Mouse (Mus musculus) G1E (cell line): ENCODE data around the gene Abcc2. TPM values are rescaled to one million over a fixed set of nuclear protein-coding genes. Genes with fewer than 3 reads are reported as not detected.

Source experiments
- ATAC-seq: 2 replicates; pipeline ENCODE4 v1.8.0; 2016; ENCODE audit warnings: mild to moderate bottlenecking; ENCODE audit not compliant: insufficient number of reproducible peaks, poor library complexity, low FRiP score, severe bottlenecking; ENCODE audit errors: extremely low read depth
- DNase-seq: peaks from one replicate; pipeline ENCODE4 v3.0.0; 2012; ENCODE audit warnings: low spot score
- H3K27me3 ChIP-seq: 2 replicates; pipeline ENCODE4 v1.6.1; 2012; ENCODE audit warnings: mild to moderate bottlenecking, low read length, inconsistent platforms; ENCODE audit not compliant: insufficient read depth
- H3K36me3 ChIP-seq: replicated peaks from 2 replicates; pipeline ENCODE3; 2012; ENCODE audit warnings: mild to moderate bottlenecking, inconsistent platforms
- H3K4me1 ChIP-seq: 2 replicates; pipeline ENCODE4 v1.6.1; 2012; ENCODE audit warnings: low read depth, low read length, inconsistent platforms, mixed read lengths; ENCODE audit not compliant: insufficient read depth
- H3K4me3 ChIP-seq: 2 replicates; pipeline ENCODE4 v1.5.1; 2012; ENCODE audit warnings: low read depth, mild to moderate bottlenecking, inconsistent platforms, low read length, moderate library complexity, mixed read lengths
- H3K9me3 ChIP-seq: replicated peaks from 2 replicates; pipeline ENCODE4 v1.6.1; 2012; ENCODE audit warnings: inconsistent platforms
- CTCF ChIP-seq: IDR thresholded peaks from 2 replicates; pipeline ENCODE4 v1.5.1; 2012; ENCODE audit warnings: low read depth, low read length, inconsistent platforms, mixed read lengths
- GATA1 ChIP-seq: IDR thresholded peaks from 2 replicates; pipeline ENCODE4 v1.6.1; 2012; ENCODE audit warnings: borderline replicate concordance, low read length, inconsistent platforms, mixed read lengths
- GATA2 ChIP-seq: IDR thresholded peaks from 2 replicates; pipeline ENCODE4 v1.6.1; 2012; ENCODE audit warnings: low read depth, low read length, inconsistent platforms, borderline replicate concordance
- POLR2AphosphoS5 ChIP-seq: IDR thresholded peaks from 2 replicates; pipeline ENCODE4 v1.6.1; 2012; ENCODE audit warnings: low read depth, low read length, inconsistent platforms; ENCODE audit not compliant: insufficient replicate concordance
- TAL1 ChIP-seq: conservative IDR thresholded peaks from 2 replicates; pipeline ENCODE4 v1.6.1; 2012; ENCODE audit warnings: low read depth, low read length, inconsistent platforms, mixed read lengths
- polyA plus RNA-seq: library from polyadenylated mRNA; stranded (reverse); fragments of >175 nt; gene quantifications from 2 replicates; pipeline ENCODE4 v1.2.3, GENCODE M21; 2012
- total RNA-seq, 2 experiments: library from RNA; stranded (forward) in 1 of 2; stranded (reverse) in 1 of 2; fragments of 200-1000 nt in 1 of 2; fragments of >200 nt in 1 of 2; fragmentation: Nextera tagmentation in 1 of 2; gene quantifications; 2 replicates each; pipeline ENCODE4 v1.2.3; 2014 to 2017

Gene Abcc2
- total and polyA plus RNA-seq, 3 experiments, result under 0.01 to 0.05 TPM; not detected in 1

GRCm38 (mm10) chr19:43753226-43753835, 28.7 kb upstream of the Abcc2 start:
- ATAC-seq, result peak; percentile 77
- H3K4me3 ChIP-seq, result peak overlapping the region; percentile 81
- DNase-seq, result peak; percentile 70
- peaks cover 17% of the 10 kb centered on the region for H3K4me1 ChIP-seq
- TF ChIP-seq GATA2 (no peak), TAL1 (no peak), POLR2AphosphoS5 (no peak), GATA1 (no peak), CTCF (peak; percentile 77)
- H3K27me3 ChIP-seq, result no peaks in the 10 kb centered on the region
- peaks cover 35% of the 10 kb centered on the region for H3K36me3 ChIP-seq
- no peaks in the 10 kb centered on the region for H3K9me3 ChIP-seq

GRCm38 (mm10) chr19:43754237-43754636, 27.8 kb upstream of the Abcc2 start:
- no peaks in the 10 kb centered on the region for H3K27me3 ChIP-seq
- peaks cover 14% of the 10 kb centered on the region for H3K4me1 ChIP-seq
- ATAC-seq (no peak), DNase-seq (no peak)
- H3K9me3 ChIP-seq, result no peaks in the 10 kb centered on the region
- H3K4me3 ChIP-seq, result no peak overlapping the region
- H3K36me3 ChIP-seq, result peaks cover 30% of the 10 kb centered on the region
- no peak for TF ChIP-seq GATA2
- TF ChIP-seq CTCF, result no peak
- no peak for TF ChIP-seq GATA1
- TF ChIP-seq TAL1, result no peak

- Histone ChIP-seq H3K36me3 (peaks cover 31% of the 10 kb centered on the region), H3K4me1 (peaks cover 14% of the 10 kb centered on the region), H3K9me3 (no peaks in the 10 kb centered on the region), H3K4me3 (no peak overlapping the region), H3K27me3 (no peaks in the 10 kb centered on the region)
- TF ChIP-seq GATA1 (no peak), POLR2AphosphoS5 (no peak), GATA2 (no peak), CTCF (no peak), TAL1 (no peak)
- DNase-seq (no peak), ATAC-seq (no peak)
These were observed 27.1 kb upstream of the Abcc2 start for GRCm38 (mm10) chr19:43754872-43755271.

GRCm38 (mm10) chr19:43760504-43760903, 21.5 kb upstream of the Abcc2 start:
- Histone ChIP-seq H3K27me3 (no peaks in the 10 kb centered on the region), H3K36me3 (peaks cover 27% of the 10 kb centered on the region), H3K4me3 (no peak overlapping the region), H3K4me1 (no peaks in the 10 kb centered on the region), H3K9me3 (no peaks in the 10 kb centered on the region)
- TF ChIP-seq CTCF (0 out of 2 replicates have a peak, but pooled peaks have one; percentile 14), TAL1 (no peak), GATA2 (no peak), POLR2AphosphoS5 (no peak)
- DNase-seq, result peak; percentile 54
- ATAC-seq, result no peak

- H3K36me3 ChIP-seq, result peaks cover 29% of the 10 kb centered on the region
- H3K9me3 ChIP-seq, result no peaks in the 10 kb centered on the region
- DNase-seq (no peak), ATAC-seq (no peak)
- H3K4me3 ChIP-seq, result no peak overlapping the region
- no peaks in the 10 kb centered on the region for H3K27me3 ChIP-seq
- no peaks in the 10 kb centered on the region for H3K4me1 ChIP-seq
- no peak for TF ChIP-seq TAL1
- no peak for TF ChIP-seq GATA2
- TF ChIP-seq POLR2AphosphoS5, result no peak
These were observed 20.3 kb upstream of the Abcc2 start for GRCm38 (mm10) chr19:43761543-43762256.

GRCm38 (mm10) chr19:43762410-43762809, 19.6 kb upstream of the Abcc2 start:
- Histone ChIP-seq H3K4me1 (no peaks in the 10 kb centered on the region), H3K36me3 (peaks cover 29% of the 10 kb centered on the region), H3K27me3 (no peaks in the 10 kb centered on the region), H3K4me3 (no peak overlapping the region), H3K9me3 (no peaks in the 10 kb centered on the region)
- TF ChIP-seq CTCF (no peak), TAL1 (no peak), GATA2 (no peak), POLR2AphosphoS5 (no peak), GATA1 (no peak)
- DNase-seq (no peak), ATAC-seq (no peak)

GRCm38 (mm10) chr19:43766451-43766850, 15.5 kb upstream of the Abcc2 start:
- H3K27me3 ChIP-seq, result no peaks in the 10 kb centered on the region
- TF ChIP-seq CTCF, result no peak
- TF ChIP-seq GATA1, result no peak
- TF ChIP-seq TAL1, result no peak
- TF ChIP-seq POLR2AphosphoS5, result no peak
- no peak for TF ChIP-seq GATA2
- ATAC-seq, result no peak
- H3K4me3 ChIP-seq, result no peak overlapping the region
- no peak for DNase-seq
- H3K36me3 ChIP-seq, result peaks cover 25% of the 10 kb centered on the region
- peaks cover 7% of the 10 kb centered on the region for H3K4me1 ChIP-seq
- no peaks in the 10 kb centered on the region for H3K9me3 ChIP-seq
